Comparison of ENCODE assay signal across 20 mouse cellular contexts in genomic region chr8:91463757-91464156, GRCm38 (mm10).
"Had no signal": no experiment of that assay in that cellular context is flagged by ENCODE, and none has a peak within 500 bp of the region (broad histone marks: within the 10 kb centered on the region; RNA-seq: fewer than 3 reads in every experiment).

No protein-coding gene starts in this region.

- H3K36me3 ChIP-seq: liver, embryonic 13.5 days; liver, embryonic 15.5 days; lung, embryonic 15.5 days; midbrain, embryonic 13.5 days; neural tube, embryonic 12.5 days had no signal

- H3K4me2 ChIP-seq: liver, embryonic 11.5 days; liver, embryonic 13.5 days; liver, embryonic 15.5 days; lung, embryonic 15.5 days; midbrain, embryonic 13.5 days; neural tube, embryonic 12.5 days had no signal

- H3K27ac ChIP-seq: liver, embryonic 13.5 days; liver, embryonic 15.5 days; lung, embryonic 15.5 days; macrophage; midbrain, embryonic 13.5 days; neural tube, embryonic 12.5 days had no signal

- H3K4me1 ChIP-seq: midbrain, embryonic 13.5 days; neural tube, embryonic 12.5 days had no signal

- H3K9me3 ChIP-seq: liver, embryonic 13.5 days; liver, embryonic 15.5 days; lung, embryonic 15.5 days; midbrain, embryonic 13.5 days; neural tube, embryonic 12.5 days had no signal

- H3K9ac ChIP-seq: liver, embryonic 13.5 days; liver, embryonic 15.5 days; liver, postnatal 0 days; lung, embryonic 15.5 days; midbrain, embryonic 13.5 days; neural tube, embryonic 12.5 days had no signal

- H3K27me3 ChIP-seq: liver, embryonic 13.5 days; liver, embryonic 15.5 days; lung, embryonic 15.5 days; megakaryocyte, embryonic 14.5 days; midbrain, embryonic 13.5 days; neural tube, embryonic 12.5 days had no signal

- DNase-seq: liver, embryonic 13.5 days; liver, postnatal 0 days; lung, adult 2 months; lung, postnatal 14 days; lung, postnatal 36 days; right cerebral cortex, adult 18-20 months; right cerebral cortex, postnatal 25 days; right cerebral cortex, postnatal 4 days; spleen, adult 18-20 months; thymus, adult 18-20 months; thymus, postnatal 25 days; thymus, postnatal 4 days had no signal

- ATAC-seq: liver, postnatal 0 days; lung, postnatal 0 days; midbrain, embryonic 13.5 days had no signal

- H3K4me3 ChIP-seq: liver, embryonic 13.5 days; liver, embryonic 15.5 days; lung, embryonic 15.5 days; megakaryocyte, embryonic 14.5 days; midbrain, embryonic 13.5 days; neural tube, embryonic 12.5 days had no signal
